Mouse (Mus musculus) limb, embryonic 10.5 days (tissue): Measurements from ENCODE around the gene Gabrb3. TPM values are rescaled to one million over a fixed set of nuclear protein-coding genes. Genes with fewer than 3 reads are reported as not detected.

ENCODE experiments used
- DNase-seq: peaks from one replicate; pipeline ENCODE4 v3.0.0-alpha.2; 2017; ENCODE audit warnings: low spot score
- H3K27ac ChIP-seq: fragments of 300-500 bp; sonication (generic); 2 replicates; pipeline ENCODE4 v1.5.1; 2016; ENCODE audit warnings: mild to moderate bottlenecking
- H3K27me3 ChIP-seq: fragments of 300-500 bp; sonication (generic); 2 replicates; pipeline ENCODE4 v1.6.1; 2016; ENCODE audit warnings: low read depth, mild to moderate bottlenecking; ENCODE audit not compliant: poor library complexity, severe bottlenecking
- H3K36me3 ChIP-seq: fragments of 300-500 bp; sonication (generic); 2 replicates; pipeline ENCODE4 v1.6.1; 2016; ENCODE audit warnings: mild to moderate bottlenecking, moderate library complexity
- H3K4me1 ChIP-seq: fragments of 300-500 bp; sonication (generic); 2 replicates; pipeline ENCODE4 v1.6.1; 2016
- H3K4me3 ChIP-seq: fragments of 300-500 bp; sonication (generic); 2 replicates; pipeline ENCODE4 v1.5.1; 2016; ENCODE audit warnings: mild to moderate bottlenecking, moderate library complexity
- H3K9me3 ChIP-seq: fragments of 300-500 bp; sonication (generic); replicated peaks from 2 replicates; pipeline ENCODE4 v1.6.1; 2016; ENCODE audit warnings: mild to moderate bottlenecking
- WGBS: fragments of 180-500 bp; shearing (Covaris S2); methylation state at CpG from one replicate; pipeline ENCODE4 v1.1.7; 2016; 5-methylcytosine and 5-hydroxymethylcytosine counted together
- polyA plus RNA-seq: library from polyadenylated mRNA; unstranded; fragments of >200 nt; fragmentation: Nextera tagmentation; extraction: Ambion mirVana; gene quantifications from 2 replicates; pipeline ENCODE4 v1.2.1, GENCODE M21; 2016

The Gabrb3 gene
- polyA plus RNA-seq, result 0.93 and 0.95 TPM in 2 replicates

GRCm38 (mm10) chr7:57419392-57419791, at the start of gene Gabrb3:
TSS of gene Gabrb3 (plus strand) at chr7:57419692.
- H3K4me1 ChIP-seq, result no peaks in the 10 kb centered on the region
- H3K9me3 ChIP-seq, result no peaks in the 10 kb centered on the region
- no peak within 1 kb of the TSS for H3K4me3 ChIP-seq
- H3K36me3 ChIP-seq, result no peaks in the 10 kb centered on the region
- DNase-seq, result no peak
- H3K27me3 ChIP-seq, result no peaks in the 10 kb centered on the region
- WGBS, result 98% methylated on average over 2 of the region's 2 CpGs
- no peak within 1 kb of the TSS for H3K27ac ChIP-seq

GRCm38 (mm10) chr7:57384112-57384511, 35.4 kb upstream of the Gabrb3 start:
- no peaks in the 10 kb centered on the region for H3K36me3 ChIP-seq
- H3K4me1 ChIP-seq, result peaks cover 10% of the 10 kb centered on the region
- DNase-seq, result no peak
- H3K27ac ChIP-seq, result no peak overlapping the region
- H3K9me3 ChIP-seq, result no peaks in the 10 kb centered on the region
- peaks cover 46% of the 10 kb centered on the region for H3K27me3 ChIP-seq
- 36% methylated on average over 4 of the region's 4 CpGs for WGBS
- no peak overlapping the region for H3K4me3 ChIP-seq

- H3K9me3 ChIP-seq, result no peaks in the 10 kb centered on the region
- H3K4me1 ChIP-seq, result peaks cover 10% of the 10 kb centered on the region
- no peaks in the 10 kb centered on the region for H3K36me3 ChIP-seq
- DNase-seq, result peak; percentile 47
- 1% methylated on average over 70 of the region's 71 CpGs for WGBS
- peaks cover 46% of the 10 kb centered on the region for H3K27me3 ChIP-seq
- no peak within 1 kb of the TSS for H3K27ac ChIP-seq
- peak within 1 kb of the TSS; percentile 63 for H3K4me3 ChIP-seq
These were observed 32.8 kb upstream of the Gabrb3 start, which contains the start of gene Gabrg3 for GRCm38 (mm10) chr7:57386517-57387340. TSS of gene Gabrg3 (minus strand) at chr7:57387188.

GRCm38 (mm10) chr7:57387341-57387654, 32.2 kb upstream of the Gabrb3 start:
- Histone ChIP-seq H3K27ac (no peak overlapping the region), H3K9me3 (no peaks in the 10 kb centered on the region), H3K4me3 (peak overlapping the region; percentile 63), H3K4me1 (peaks cover 13% of the 10 kb centered on the region), H3K27me3 (peaks cover 46% of the 10 kb centered on the region), H3K36me3 (no peaks in the 10 kb centered on the region)
- no peak for DNase-seq
- 28% methylated on average over 6 of the region's 6 CpGs for WGBS

GRCm38 (mm10) chr7:57390046-57390445, 29.4 kb upstream of the Gabrb3 start:
- 43% methylated on average over 4 of the region's 4 CpGs for WGBS
- no peak overlapping the region for H3K4me3 ChIP-seq
- no peak for DNase-seq
- no peaks in the 10 kb centered on the region for H3K9me3 ChIP-seq
- H3K27ac ChIP-seq, result no peak overlapping the region
- H3K4me1 ChIP-seq, result peaks cover 16% of the 10 kb centered on the region
- H3K36me3 ChIP-seq, result no peaks in the 10 kb centered on the region
- H3K27me3 ChIP-seq, result peaks cover 36% of the 10 kb centered on the region

- WGBS, result 90% methylated on average over 4 of the region's 4 CpGs
- H3K4me3 ChIP-seq, result no peak overlapping the region
- no peaks in the 10 kb centered on the region for H3K9me3 ChIP-seq
- no peak overlapping the region for H3K27ac ChIP-seq
- H3K27me3 ChIP-seq, result peaks cover under 1% of the 10 kb centered on the region
- H3K4me1 ChIP-seq, result peaks cover 6% of the 10 kb centered on the region; the same call in 1 of the 2 replicates
- no peak for DNase-seq
- H3K36me3 ChIP-seq, result no peaks in the 10 kb centered on the region
These were observed 25.9 kb upstream of the Gabrb3 start for GRCm38 (mm10) chr7:57393551-57393950.

GRCm38 (mm10) chr7:57411163-57411562, 8.3 kb upstream of the Gabrb3 start:
- no peak for DNase-seq
- 92% methylated on average over 4 of the region's 4 CpGs for WGBS
- no peaks in the 10 kb centered on the region for H3K4me1 ChIP-seq
- no peaks in the 10 kb centered on the region for H3K36me3 ChIP-seq
- no peaks in the 10 kb centered on the region for H3K9me3 ChIP-seq
- no peaks in the 10 kb centered on the region for H3K27me3 ChIP-seq
- H3K27ac ChIP-seq, result no peak overlapping the region
- no peak overlapping the region for H3K4me3 ChIP-seq

- no peaks in the 10 kb centered on the region for H3K36me3 ChIP-seq
- 52% methylated on average over 1 of the region's 1 CpGs for WGBS
- H3K27ac ChIP-seq, result no peak overlapping the region
These were observed 6.6 kb upstream of the Gabrb3 start for GRCm38 (mm10) chr7:57412896-57413295.

GRCm38 (mm10) chr7:57421044-57421443, 1.6 kb downstream of the Gabrb3 start:
- H3K9me3 ChIP-seq, result no peaks in the 10 kb centered on the region
- H3K36me3 ChIP-seq, result no peaks in the 10 kb centered on the region
- no peak for DNase-seq
- WGBS, result 91% methylated on average over 1 of the region's 1 CpGs
- no peak overlapping the region for H3K27ac ChIP-seq
- no peaks in the 10 kb centered on the region for H3K27me3 ChIP-seq
- no peaks in the 10 kb centered on the region for H3K4me1 ChIP-seq
- H3K4me3 ChIP-seq, result no peak overlapping the region

More at GRCm38 (mm10) chr7:57412896-57413295, 6.6 kb upstream of the Gabrb3 start:
- Histone ChIP-seq H3K4me1 (no peaks in the 10 kb centered on the region), H3K4me3 (no peak overlapping the region), H3K9me3 (no peaks in the 10 kb centered on the region), H3K27me3 (no peaks in the 10 kb centered on the region)
- DNase-seq, result no peak

GRCm38 (mm10) chr7:57422675-57423074, 3.2 kb downstream of the Gabrb3 start:
- no peaks in the 10 kb centered on the region for H3K4me1 ChIP-seq
- no peak for DNase-seq
- no peaks in the 10 kb centered on the region for H3K27me3 ChIP-seq
- no peaks in the 10 kb centered on the region for H3K9me3 ChIP-seq
- H3K36me3 ChIP-seq, result no peaks in the 10 kb centered on the region
- H3K4me3 ChIP-seq, result no peak overlapping the region
- WGBS, result 79% methylated on average over 1 of the region's 1 CpGs
- H3K27ac ChIP-seq, result no peak overlapping the region

GRCm38 (mm10) chr7:57448239-57448638, 28.7 kb downstream of the Gabrb3 start:
- Histone ChIP-seq H3K36me3 (no peaks in the 10 kb centered on the region), H3K4me1 (no peaks in the 10 kb centered on the region), H3K27ac (no peak overlapping the region), H3K4me3 (no peak overlapping the region), H3K9me3 (no peaks in the 10 kb centered on the region), H3K27me3 (no peaks in the 10 kb centered on the region)
- WGBS, result 85% methylated on average over 1 of the region's 1 CpGs
- DNase-seq, result no peak

- H3K4me1 ChIP-seq, result no peaks in the 10 kb centered on the region
- WGBS, result 70% methylated on average over 5 of the region's 5 CpGs
These were observed 40.9 kb downstream of the Gabrb3 start for GRCm38 (mm10) chr7:57460354-57460753.

GRCm38 (mm10) chr7:57471316-57471715, 51.8 kb downstream of the Gabrb3 start:
- Histone ChIP-seq H3K36me3 (no peaks in the 10 kb centered on the region), H3K4me3 (no peak overlapping the region), H3K27ac (no peak overlapping the region), H3K27me3 (no peaks in the 10 kb centered on the region), H3K9me3 (no peaks in the 10 kb centered on the region), H3K4me1 (no peaks in the 10 kb centered on the region)
- WGBS, result 100% methylated on average over 1 of the region's 1 CpGs
- no peak for DNase-seq

More at GRCm38 (mm10) chr7:57460354-57460753, 40.9 kb downstream of the Gabrb3 start:
- H3K27me3 ChIP-seq, result no peaks in the 10 kb centered on the region
- DNase-seq, result no peak
- H3K4me3 ChIP-seq, result no peak overlapping the region
- no peak overlapping the region for H3K27ac ChIP-seq
- no peaks in the 10 kb centered on the region for H3K36me3 ChIP-seq
- H3K9me3 ChIP-seq, result no peaks in the 10 kb centered on the region
